Mouse (Mus musculus) 416B (cell line): ENCODE data around the gene Foxi1.

Experiments
- DNase-seq: peaks from one replicate; pipeline ENCODE4 v3.0.0; 2011; ENCODE audit warnings: low read depth

Gene Foxi1

GRCm38 (mm10) chr11:34207989-34208388, at the start of gene Foxi1:
Gene Foxi1 (minus strand): TSS chr11:34208089.
- no peak for DNase-seq

- DNase-seq: no peak
Observed at GRCm38 (mm10) chr11:34242979-34243378, 35.1 kb upstream of the Foxi1 start.

- peak; percentile 80 for DNase-seq
Observed at GRCm38 (mm10) chr11:34240252-34240651, 32.4 kb upstream of the Foxi1 start.

- peak; percentile 67 for DNase-seq
Observed at GRCm38 (mm10) chr11:34239691-34240090, 31.8 kb upstream of the Foxi1 start.

GRCm38 (mm10) chr11:34236885-34237284, 29.0 kb upstream of the Foxi1 start:
- DNase-seq: no peak

GRCm38 (mm10) chr11:34236091-34236759, 28.3 kb upstream of the Foxi1 start:
- peak; percentile 62 for DNase-seq

GRCm38 (mm10) chr11:34228758-34229364, 21.0 kb upstream of the Foxi1 start:
- DNase-seq: peak; percentile 44

- peak; percentile 39 for DNase-seq
Observed at GRCm38 (mm10) chr11:34227180-34227579, 19.3 kb upstream of the Foxi1 start.

- DNase-seq: peak; percentile 43
Observed at GRCm38 (mm10) chr11:34220596-34220995, 12.7 kb upstream of the Foxi1 start.

- peak; percentile 77 for DNase-seq
Observed at GRCm38 (mm10) chr11:34212853-34213252, 5.0 kb upstream of the Foxi1 start.

- no peak for DNase-seq
Observed at GRCm38 (mm10) chr11:34202769-34203168, 5.1 kb downstream of the Foxi1 start.

- no peak for DNase-seq
Observed at GRCm38 (mm10) chr11:34195142-34195541, 12.7 kb downstream of the Foxi1 start.

- no peak for DNase-seq
Observed at GRCm38 (mm10) chr11:34194158-34194941, 13.5 kb downstream of the Foxi1 start.

GRCm38 (mm10) chr11:34193658-34194057, 14.2 kb downstream of the Foxi1 start:
- DNase-seq: no peak

- no peak for DNase-seq
Observed at GRCm38 (mm10) chr11:34184266-34184665, 23.6 kb downstream of the Foxi1 start.

- no peak for DNase-seq
Observed at GRCm38 (mm10) chr11:34181214-34182117, 26.4 kb downstream of the Foxi1 start.

- DNase-seq: no peak
Observed at GRCm38 (mm10) chr11:34178752-34179151, 29.1 kb downstream of the Foxi1 start.

GRCm38 (mm10) chr11:34176371-34176770, 31.5 kb downstream of the Foxi1 start:
- no peak for DNase-seq

- no peak for DNase-seq
Observed at GRCm38 (mm10) chr11:34171221-34171620, 36.7 kb downstream of the Foxi1 start.

GRCm38 (mm10) chr11:34169464-34169894, 38.4 kb downstream of the Foxi1 start:
- no peak for DNase-seq

- DNase-seq: no peak
Observed at GRCm38 (mm10) chr11:34166392-34166791, 41.5 kb downstream of the Foxi1 start.

GRCm38 (mm10) chr11:34165278-34165677, 42.6 kb downstream of the Foxi1 start:
- no peak for DNase-seq
